Mouse (Mus musculus) cerebellum, adult 11 months (tissue): ENCODE results near the gene Rexo2.
"Not testable (repeated sequence)": the region's sequence is repeated elsewhere in the genome, so short reads cannot be mapped to it uniquely, and the experiment has no call there.

Experiments
- DNase-seq: peaks from one replicate; pipeline ENCODE4 v3.0.0; 2022

Rexo2 gene

GRCm38 (mm10) chr9:48472441-48473025, 7.9 kb downstream of the Rexo2 start:
- no peak for DNase-seq

DNA sequence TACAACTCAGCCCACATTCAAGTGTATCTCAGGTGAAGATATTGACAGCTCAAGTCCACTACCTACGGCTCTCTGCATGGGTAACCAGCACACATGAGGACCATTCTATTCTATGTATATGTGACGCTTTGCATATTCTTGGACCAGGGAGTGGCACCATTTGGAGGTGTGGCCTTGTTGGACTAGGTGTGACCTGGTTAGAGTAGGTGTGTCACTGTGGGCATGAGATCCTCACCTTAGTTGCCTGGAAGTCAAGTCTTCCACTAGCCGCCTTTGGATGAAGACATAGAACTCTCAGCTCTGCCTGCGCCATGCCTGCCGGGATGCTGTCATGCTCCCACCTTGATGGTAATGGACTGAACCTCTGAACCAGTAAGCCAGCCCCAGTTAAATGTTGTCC, 13.0 kb downstream of the Rexo2 start:
- DNase-seq: not testable (repeated sequence)

DNA sequence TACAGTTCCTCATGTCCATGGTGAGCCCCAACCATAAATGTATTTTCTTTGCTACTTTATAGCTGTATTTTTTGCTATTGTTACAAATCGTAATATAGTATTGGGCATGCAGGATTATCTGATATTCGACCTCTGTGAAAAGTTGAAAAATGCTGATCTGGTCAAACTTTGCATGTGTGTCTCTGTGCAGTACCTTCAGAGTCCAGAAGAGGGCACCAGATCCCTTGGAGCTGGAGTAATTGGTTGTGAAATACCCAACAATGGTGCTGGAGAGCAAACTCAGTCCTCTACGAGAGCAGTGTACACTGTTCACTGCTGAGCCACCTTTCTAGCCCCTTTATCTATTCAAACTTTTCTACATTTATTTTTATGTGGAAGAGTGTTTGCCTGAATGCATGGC, 13.6 kb downstream of the Rexo2 start:
- DNase-seq: peak; percentile 37

- DNase-seq: no peak
Observed at GRCm38 (mm10) chr9:48465671-48466070, 14.8 kb downstream of the Rexo2 start.

GRCm38 (mm10) chr9:48461545-48461944, 18.9 kb downstream of the Rexo2 start:
- no peak for DNase-seq

GRCm38 (mm10) chr9:48460720-48461119, 19.7 kb downstream of the Rexo2 start:
- DNase-seq: no peak

- DNase-seq: no peak
Observed at GRCm38 (mm10) chr9:48459391-48459790, 21.0 kb downstream of the Rexo2 start.

DNA sequence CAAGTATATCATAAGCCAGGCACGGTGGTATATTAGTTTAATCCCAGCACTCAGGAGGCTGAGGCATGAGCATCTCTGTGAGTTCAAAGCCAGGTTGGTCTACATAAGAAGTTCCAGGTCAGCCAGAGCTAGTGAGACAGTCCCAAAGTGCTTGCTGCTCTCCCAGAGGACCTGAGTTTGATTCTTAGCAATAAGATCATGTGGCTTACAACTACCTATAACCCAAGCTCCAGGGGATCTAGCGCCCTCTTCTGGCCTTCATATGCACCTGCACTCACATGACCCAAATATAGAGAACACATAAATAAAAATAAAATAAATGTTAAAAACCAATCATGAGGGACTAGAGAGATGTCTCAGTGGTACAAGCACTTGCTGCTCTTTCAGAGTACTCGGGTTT, 21.5 kb downstream of the Rexo2 start:
- no peak for DNase-seq

GRCm38 (mm10) chr9:48455961-48456360, 24.5 kb downstream of the Rexo2 start:
- DNase-seq: no peak

- DNase-seq: no peak
Observed at GRCm38 (mm10) chr9:48450066-48450465, 30.4 kb downstream of the Rexo2 start.

- DNase-seq: no peak
Observed at GRCm38 (mm10) chr9:48447783-48448209, 32.6 kb downstream of the Rexo2 start.

DNA sequence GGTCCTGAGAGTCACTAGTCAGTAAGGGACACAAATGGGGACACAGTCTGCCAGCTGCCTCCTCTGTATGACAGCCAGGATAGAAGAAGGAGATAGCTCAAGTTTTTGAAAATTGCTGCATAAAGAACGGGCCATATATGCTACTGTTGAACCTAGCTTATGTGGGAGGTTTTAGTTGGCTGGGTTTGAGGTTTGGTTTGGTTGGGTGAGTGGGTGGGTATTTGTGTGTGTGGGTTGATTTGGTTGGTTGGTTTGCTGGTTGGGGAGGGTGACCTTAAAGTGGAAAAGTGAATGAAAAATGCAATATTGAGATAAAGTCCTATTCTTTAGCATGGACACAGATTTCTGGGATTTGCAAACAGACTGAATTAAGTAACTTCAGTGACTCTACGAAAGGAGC, 35.6 kb downstream of the Rexo2 start:
- DNase-seq: no peak

DNA sequence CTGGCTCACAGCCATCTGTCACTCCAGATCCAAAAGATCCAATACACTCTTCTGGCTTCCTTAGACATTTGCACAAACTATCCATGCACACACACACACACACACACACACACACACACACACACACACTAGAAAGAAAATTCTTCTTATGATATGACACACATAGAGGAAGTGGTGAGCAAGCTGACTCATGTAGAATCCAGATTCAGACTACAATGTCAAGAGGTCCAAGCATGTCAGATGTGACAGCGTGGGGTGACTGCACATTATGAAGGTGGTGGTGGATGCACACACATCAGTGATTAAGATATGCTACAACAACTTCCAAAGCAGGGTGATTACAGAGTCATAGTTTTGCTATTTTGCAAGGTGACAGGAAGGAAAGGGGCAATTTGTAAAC, 36.5 kb downstream of the Rexo2 start:
- no peak for DNase-seq

DNA sequence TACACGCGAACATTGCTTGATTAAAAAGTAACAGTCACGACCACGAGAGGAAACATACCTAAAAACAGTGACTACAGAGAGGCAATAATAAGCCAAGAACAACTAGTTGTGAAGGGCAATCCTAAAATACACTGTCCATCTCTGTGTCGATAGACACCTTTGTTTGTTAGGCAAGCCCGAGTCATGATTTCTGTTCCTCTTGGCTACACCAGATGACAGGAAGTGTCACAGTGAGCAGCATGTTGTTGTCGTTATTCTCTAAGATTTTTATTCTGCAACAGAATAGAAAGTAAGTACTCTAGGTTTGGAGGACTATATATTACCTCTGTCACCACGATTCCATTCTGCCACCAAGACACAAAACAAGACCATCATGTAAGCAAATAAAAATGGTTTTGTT, 48.0 kb downstream of the Rexo2 start:
- no peak for DNase-seq

DNA sequence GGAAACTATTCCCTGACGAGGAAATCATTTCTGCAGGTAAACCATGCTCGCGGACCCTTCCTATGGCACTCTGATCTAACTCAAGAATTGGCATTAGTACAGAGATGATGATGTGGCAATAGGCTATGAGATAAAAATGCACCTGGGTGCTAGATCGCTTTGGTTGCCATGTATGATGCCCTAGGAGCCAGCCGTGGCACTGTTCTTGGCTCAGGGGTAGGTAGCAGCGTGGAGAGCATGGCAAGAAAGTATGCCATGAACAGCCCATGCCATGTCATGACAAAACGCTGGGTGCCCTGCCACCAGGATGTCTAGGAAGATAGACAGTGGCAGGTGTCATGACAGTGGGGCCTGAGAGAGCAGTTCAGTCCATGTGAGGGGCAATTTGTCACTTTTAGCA, 53.2 kb downstream of the Rexo2 start:
- DNase-seq: no peak

GRCm38 (mm10) chr9:48423256-48423655, 57.2 kb downstream of the Rexo2 start:
- no peak for DNase-seq

DNA sequence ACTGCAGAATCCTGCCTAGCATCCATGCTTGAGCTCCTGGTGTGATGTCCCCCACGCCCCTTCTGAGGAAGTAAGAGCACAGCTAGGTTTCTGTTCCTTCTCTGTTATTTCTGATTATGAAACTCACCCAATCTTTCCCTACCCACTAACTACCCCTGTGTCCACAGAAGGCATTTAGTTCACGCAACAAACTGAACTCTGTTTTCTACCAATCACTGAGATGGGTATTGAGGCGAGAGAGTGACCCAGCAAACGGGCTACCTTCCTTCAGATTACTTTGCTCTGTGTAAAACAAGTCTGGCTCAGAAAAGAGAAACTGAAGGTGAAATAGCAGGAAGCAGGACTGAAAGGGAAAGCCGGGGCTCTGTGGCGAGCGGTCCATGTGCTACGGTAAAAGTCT, 58.0 kb downstream of the Rexo2 start:
- no peak for DNase-seq

- DNase-seq: no peak
Observed at GRCm38 (mm10) chr9:48421561-48421960, 58.9 kb downstream of the Rexo2 start.

GRCm38 (mm10) chr9:48421029-48421428, 59.4 kb downstream of the Rexo2 start:
- no peak for DNase-seq

GRCm38 (mm10) chr9:48420437-48420836, 60.0 kb downstream of the Rexo2 start:
- no peak for DNase-seq

DNA sequence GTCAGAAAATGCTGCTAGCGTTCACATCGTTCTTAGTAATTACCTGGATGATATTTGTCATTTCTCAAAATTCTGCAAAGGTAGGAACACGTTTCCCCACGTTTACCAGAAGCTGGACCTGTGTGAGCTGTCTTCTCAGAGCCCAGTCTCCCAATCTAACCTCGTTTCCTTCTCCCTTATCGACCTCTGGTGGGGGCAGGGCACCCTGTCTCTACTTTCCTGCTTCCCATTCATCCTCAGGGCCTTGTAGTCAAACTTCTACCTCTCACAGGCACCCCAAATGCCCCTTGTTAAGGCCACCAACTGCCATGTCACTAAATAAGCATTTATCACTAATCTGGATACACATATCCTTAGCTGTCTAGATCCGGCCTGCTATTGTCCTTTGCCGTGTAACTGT, 61.6 kb downstream of the Rexo2 start:
- no peak for DNase-seq
